ENCODE assay signal across 8 mouse cellular contexts in the genomic region with DNA sequence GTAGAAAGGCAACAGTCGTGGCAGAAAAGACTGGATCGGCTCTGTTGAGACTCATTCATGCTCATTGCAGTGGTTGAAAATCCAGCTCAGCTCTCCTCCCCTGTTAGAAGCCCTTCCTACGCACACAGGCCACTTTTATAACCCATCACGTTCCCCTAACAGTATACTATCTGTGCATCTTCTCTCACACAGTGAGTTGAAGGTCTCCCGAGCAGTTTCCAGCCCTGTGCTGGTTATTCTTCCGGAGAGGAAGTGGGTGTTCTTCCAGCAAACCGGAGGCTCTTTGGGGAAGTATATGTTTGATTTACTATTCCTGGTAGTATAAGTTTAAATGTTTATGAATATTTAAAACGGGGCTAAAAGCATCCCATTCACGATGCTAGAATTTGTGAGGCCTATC. TPM values are rescaled to one million over a fixed set of nuclear protein-coding genes. Genes with fewer than 3 reads are reported as not detected.
DNase-seq lines count a peak whose midpoint lies in the region; ATAC-seq and TF ChIP-seq lines count a peak whose summit lies in the region.
"Had no signal": no experiment of that assay in that cellular context is flagged by ENCODE, and none has a peak within 500 bp of the region (broad histone marks: within the 10 kb centered on the region; RNA-seq: fewer than 3 reads in every experiment).

No protein-coding gene starts in this region.

- WGBS in kidney, postnatal 0 days = 45% methylated on average over 9 of the region's 9 CpGs
- 71% methylated on average over 9 of the region's 9 CpGs for WGBS in forebrain, embryonic 14.5 days
- 64% methylated on average over 9 of the region's 9 CpGs for WGBS in limb, embryonic 10.5 days
- WGBS in neural tube, embryonic 13.5 days = 57% methylated on average over 9 of the region's 9 CpGs

- 0 out of 2 replicates have a peak, but pooled peaks cover 3% of the 10 kb centered on the region for H3K27me3 ChIP-seq in kidney, postnatal 0 days (ENCODE audit: insufficient read depth, low read length)
- H3K27me3 ChIP-seq in forebrain, embryonic 14.5 days (replicated peaks; ENCODE audit: control insufficient read depth, insufficient read depth, low read length) = no peaks in the 10 kb centered on the region
- peaks cover 15% of the 10 kb centered on the region for H3K27me3 ChIP-seq in limb, embryonic 10.5 days (ENCODE audit: low read depth, poor library complexity, severe bottlenecking)
- H3K27me3 ChIP-seq in neural tube, embryonic 13.5 days = peaks cover 20% of the 10 kb centered on the region

- no peak for TF ChIP-seq CTCF in kidney, postnatal 0 days (IDR thresholded peaks at IDR 0.05; ENCODE audit: low read depth)

- ATAC-seq in kidney, postnatal 0 days (replicated peaks; ENCODE audit: low FRiP score, low read depth) = no peak
- ATAC-seq in forebrain, embryonic 14.5 days = no peak
- no peak for ATAC-seq in neural tube, embryonic 13.5 days (ENCODE audit: low read depth)

- peaks cover 6% of the 10 kb centered on the region; the same call in 1 of the 2 replicates for H3K4me1 ChIP-seq in kidney, postnatal 0 days (replicated peaks; ENCODE audit: insufficient read depth, low read length)
- H3K4me1 ChIP-seq in forebrain, embryonic 14.5 days (ENCODE audit: control insufficient read depth, insufficient read depth, low read length) = peaks cover 7% of the 10 kb centered on the region
- peaks cover 23% of the 10 kb centered on the region for H3K4me1 ChIP-seq in limb, embryonic 10.5 days
- peaks cover 12% of the 10 kb centered on the region for H3K4me1 ChIP-seq in neural tube, embryonic 13.5 days (replicated peaks)

- H3K36me3 ChIP-seq in kidney, postnatal 0 days (ENCODE audit: insufficient read depth, low read length) = no peaks in the 10 kb centered on the region
- no peaks in the 10 kb centered on the region for H3K36me3 ChIP-seq in forebrain, embryonic 14.5 days (ENCODE audit: control insufficient read depth, insufficient read depth, low read length)
- no peaks in the 10 kb centered on the region for H3K36me3 ChIP-seq in limb, embryonic 10.5 days
- no peaks in the 10 kb centered on the region for H3K36me3 ChIP-seq in neural tube, embryonic 13.5 days

- no peak for DNase-seq in kidney, postnatal 0 days (ENCODE audit: low spot score)
- DNase-seq in kidney, postnatal 36 days = no peak
- no peak for DNase-seq in forebrain, embryonic 14.5 days (ENCODE audit: low spot score)
- no peak for DNase-seq in limb, embryonic 10.5 days (ENCODE audit: low spot score)
- DNase-seq in left cerebral cortex, postnatal 4 days = no peak
- DNase-seq in spleen, adult 12 weeks (ENCODE audit: low spot score) = no peak

- intact Hi-C loops in left cerebral cortex, postnatal 4 days (cut with DNase I) = no loop called here

- no peak overlapping the region for H3K9ac ChIP-seq in kidney, postnatal 0 days (ENCODE audit: low read depth, low read length)
- H3K9ac ChIP-seq in forebrain, embryonic 14.5 days (ENCODE audit: low read length) = no peak overlapping the region; the same call in 1 of the 2 replicates
- no peak overlapping the region for H3K9ac ChIP-seq in neural tube, embryonic 13.5 days

- H3K4me2 ChIP-seq in kidney, postnatal 0 days (ENCODE audit: low read length) = peak overlapping the region; percentile 92
- peak overlapping the region; percentile 92 for H3K4me2 ChIP-seq in forebrain, embryonic 14.5 days (ENCODE audit: low read length)
- H3K4me2 ChIP-seq in neural tube, embryonic 13.5 days = peak overlapping the region; percentile 97

- H3K9me3 ChIP-seq in kidney, postnatal 0 days (replicated peaks; ENCODE audit: low read length) = no peaks in the 10 kb centered on the region
- H3K9me3 ChIP-seq in forebrain, embryonic 14.5 days (replicated peaks; ENCODE audit: control insufficient read depth, low read length) = no peaks in the 10 kb centered on the region
- H3K9me3 ChIP-seq in limb, embryonic 10.5 days (replicated peaks) = no peaks in the 10 kb centered on the region
- H3K9me3 ChIP-seq in neural tube, embryonic 13.5 days = no peaks in the 10 kb centered on the region

- H3K27ac ChIP-seq in kidney, postnatal 0 days = no peak overlapping the region
- no peak overlapping the region for H3K27ac ChIP-seq in forebrain, embryonic 14.5 days (ENCODE audit: low read depth, low read length)
- peak overlapping the region; percentile 86 for H3K27ac ChIP-seq in limb, embryonic 10.5 days
- no peak overlapping the region for H3K27ac ChIP-seq in neural tube, embryonic 13.5 days (replicated peaks)
- H3K27ac ChIP-seq: layer of hippocampus, adult 2 months had no signal

- H3K4me3 ChIP-seq in kidney, postnatal 0 days (replicated peaks; ENCODE audit: low read depth, low read length) = no peak overlapping the region; the same call in 1 of the 2 replicates
- no peak overlapping the region for H3K4me3 ChIP-seq in forebrain, embryonic 14.5 days (ENCODE audit: low read depth, low read length)
- H3K4me3 ChIP-seq in limb, embryonic 10.5 days = peak overlapping the region; percentile 74
- peak overlapping the region; percentile 47; the same call in 1 of the 2 replicates for H3K4me3 ChIP-seq in neural tube, embryonic 13.5 days

RNA-seq across cellular contexts. Expression of gene Matn3, which starts 0.6 kb away (rescaled TPM):
- 0.04 and 0.05 TPM in 2 replicates for polyA plus RNA-seq in kidney, postnatal 0 days (2015; fragmentation: Nextera tagmentation; extraction: Ambion mirVana)
- polyA plus RNA-seq in forebrain, embryonic 14.5 days (2014; fragmentation: Nextera tagmentation; extraction: Ambion mirVana) = 0.18 TPM in 1 of 2 replicates, not detected in the other
- polyA plus RNA-seq in limb, embryonic 10.5 days (2016; fragmentation: Nextera tagmentation; extraction: Ambion mirVana) = 5.2 and 5.4 TPM in 2 replicates
- 1.4 and 1.9 TPM in 2 replicates for polyA plus RNA-seq in neural tube, embryonic 13.5 days (2015; fragmentation: Nextera tagmentation; extraction: Ambion mirVana)
- total RNA-seq in left cerebral cortex, postnatal 4 days (2021) = under 1 TPM; 0.14 to 0.20 TPM
- total RNA-seq: layer of hippocampus, adult 2 months had no signal

RNA-seq across cellular contexts. Expression of gene Laptm4a, which starts 25.7 kb away (rescaled TPM):
- polyA plus RNA-seq in kidney, postnatal 0 days (2015; fragmentation: Nextera tagmentation; extraction: Ambion mirVana) = 446 and 479 TPM in 2 replicates
- polyA plus RNA-seq in forebrain, embryonic 14.5 days (2014; fragmentation: Nextera tagmentation; extraction: Ambion mirVana) = 192 and 199 TPM in 2 replicates
- polyA plus RNA-seq in limb, embryonic 10.5 days (2016; fragmentation: Nextera tagmentation; extraction: Ambion mirVana) = 156 and 185 TPM in 2 replicates
- 235 and 251 TPM in 2 replicates for polyA plus RNA-seq in neural tube, embryonic 13.5 days (2015; fragmentation: Nextera tagmentation; extraction: Ambion mirVana)
- 100 to 1,000 TPM; 186 to 191 TPM for total RNA-seq in left cerebral cortex, postnatal 4 days (2021)

RNA-seq across cellular contexts. Expression of gene Wdr35, which starts 26.5 kb away (rescaled TPM):
- 12.4 and 15.2 TPM in 2 replicates for polyA plus RNA-seq in kidney, postnatal 0 days (2015; fragmentation: Nextera tagmentation; extraction: Ambion mirVana)
- 21.6 and 24.8 TPM in 2 replicates for polyA plus RNA-seq in forebrain, embryonic 14.5 days (2014; fragmentation: Nextera tagmentation; extraction: Ambion mirVana)
- 23.0 and 27.3 TPM in 2 replicates for polyA plus RNA-seq in limb, embryonic 10.5 days (2016; fragmentation: Nextera tagmentation; extraction: Ambion mirVana)
- 15.4 and 22.0 TPM in 2 replicates for polyA plus RNA-seq in neural tube, embryonic 13.5 days (2015; fragmentation: Nextera tagmentation; extraction: Ambion mirVana)
- 10 to 100 TPM; 35.1 to 39.3 TPM for total RNA-seq in left cerebral cortex, postnatal 4 days (2021)

Comparison
In these comparisons a context has a peak if more than half of its experiments do, and no peak if none do; other contexts are left out.
1. H3K4me3 ChIP-seq: peak in limb, embryonic 10.5 days (single experiment) and neural tube, embryonic 13.5 days (single experiment); none in kidney, postnatal 0 days (single experiment) and forebrain, embryonic 14.5 days (single experiment).
2. Peak in every context shown above with its lines, with median percentiles within 50 percentile points of each other: H3K4me2 ChIP-seq.